In the genomic region with DNA sequence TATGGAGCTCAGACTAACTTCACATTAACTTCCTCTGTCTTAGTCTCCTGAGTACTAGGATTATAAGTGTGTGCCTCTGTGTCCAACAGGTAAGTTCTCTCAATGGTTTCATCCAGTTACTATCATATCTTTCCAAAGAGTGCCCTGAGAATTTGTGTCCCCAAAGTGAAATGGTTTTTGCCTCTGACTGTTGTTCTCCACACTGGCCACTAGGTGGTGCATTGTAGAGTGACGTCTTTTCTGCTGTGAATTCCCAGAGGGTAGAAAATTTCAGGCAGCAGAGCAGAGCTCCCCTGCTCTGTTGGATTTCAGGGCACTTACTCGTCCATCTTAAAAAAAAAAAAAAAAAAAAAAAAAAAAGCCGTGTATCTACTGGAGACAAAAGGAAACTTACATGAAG, we compare ENCODE assay signal across 11 mouse cellular contexts.
A peak's percentile ranks its signal among the peaks of the same experiment; 100 is the strongest.
DNase-seq lines count a peak whose midpoint lies in the region; ATAC-seq and TF ChIP-seq lines count a peak whose summit lies in the region.
"Had no signal": no experiment of that assay in that cellular context is flagged by ENCODE, and none has a peak within 500 bp of the region (broad histone marks: within the 10 kb centered on the region; RNA-seq: fewer than 3 reads in every experiment).

No protein-coding gene starts in this region.

- 44% methylated on average over 2 of the region's 3 CpGs for WGBS in liver, embryonic 14.5 days (ENCODE audit: insufficient replicate concordance)
- WGBS in liver, embryonic 11.5 days, result 31% methylated on average over 3 of the region's 3 CpGs

- intact Hi-C loops in left cerebral cortex, postnatal 4 days (cut with DNase I), result no loop called here

- H3K9me3 ChIP-seq in liver, embryonic 14.5 days (ENCODE audit: control insufficient read depth, low read length), result no peaks in the 10 kb centered on the region
- H3K9me3 ChIP-seq in liver, embryonic 11.5 days (ENCODE audit: control insufficient read depth, low read length), result no peaks in the 10 kb centered on the region
- H3K9me3 ChIP-seq: neural tube, embryonic 13.5 days had no signal

- H3K4me3 ChIP-seq in liver, embryonic 14.5 days (ENCODE audit: insufficient read depth in 1 of 2, low read depth in 2 of 2, low read length in 2 of 2), result no peak overlapping the region
- no peak overlapping the region for H3K4me3 ChIP-seq in liver, embryonic 11.5 days (ENCODE audit: low read depth, low read length)
- H3K4me3 ChIP-seq: neural tube, embryonic 13.5 days had no signal

- no peaks in the 10 kb centered on the region for H3K4me1 ChIP-seq in liver, embryonic 14.5 days (replicated peaks; ENCODE audit: control insufficient read depth in 2 of 2, insufficient read depth in 2 of 2, low read length in 1 of 2)
- no peaks in the 10 kb centered on the region for H3K4me1 ChIP-seq in liver, embryonic 11.5 days (replicated peaks; ENCODE audit: control insufficient read depth, insufficient read depth, low read length)
- H3K4me1 ChIP-seq: neural tube, embryonic 13.5 days had no signal

- no peaks in the 10 kb centered on the region for H3K36me3 ChIP-seq in liver, embryonic 14.5 days (replicated peaks; ENCODE audit: control insufficient read depth, insufficient read depth, low read depth)
- H3K36me3 ChIP-seq in liver, embryonic 11.5 days (ENCODE audit: control insufficient read depth, insufficient read depth, low read length), result no peaks in the 10 kb centered on the region
- H3K36me3 ChIP-seq: neural tube, embryonic 13.5 days had no signal

- DNase-seq in embryo, embryonic 10 days (ENCODE audit: low spot score), result peak; percentile 46
- DNase-seq in embryo, embryonic 9.5 days (ENCODE audit: extremely low spot score), result no peak
- no peak for DNase-seq in liver, embryonic 14.5 days (ENCODE audit: low read depth in 3 of 3, low spot score in 3 of 3)
- DNase-seq in liver, embryonic 11.5 days (ENCODE audit: low spot score), result no peak
- DNase-seq in NIH3T3 (ENCODE audit: low read depth), result peak; percentile 6
- peak; percentile 51 for DNase-seq in naive thymus-derived CD4-positive, alpha-beta T cell, adult 2 months (ENCODE audit: low read depth)
- no peak for DNase-seq in left cerebral cortex, postnatal 4 days
- DNase-seq: kidney, postnatal 10 days; lung, postnatal 4 days had no signal

- H3K9ac ChIP-seq in liver, embryonic 14.5 days (replicated peaks), result no peak overlapping the region
- no peak overlapping the region for H3K9ac ChIP-seq in liver, embryonic 11.5 days (ENCODE audit: low read depth, low read length)
- H3K9ac ChIP-seq: neural tube, embryonic 13.5 days had no signal

- peak; percentile 57 for TF ChIP-seq CTCF in liver, embryonic 14.5 days (IDR thresholded peaks at IDR 0.05; ENCODE audit: low read depth)

- no peak overlapping the region for H3K4me2 ChIP-seq in liver, embryonic 14.5 days (ENCODE audit: low read depth)
- no peak overlapping the region for H3K4me2 ChIP-seq in liver, embryonic 11.5 days
- H3K4me2 ChIP-seq: neural tube, embryonic 13.5 days had no signal

- no peaks in the 10 kb centered on the region for H3K27me3 ChIP-seq in liver, embryonic 14.5 days (ENCODE audit: control insufficient read depth, insufficient read depth, low read length)
- no peaks in the 10 kb centered on the region for H3K27me3 ChIP-seq in liver, embryonic 11.5 days (replicated peaks; ENCODE audit: control insufficient read depth, insufficient read depth, low read length)
- H3K27me3 ChIP-seq: neural tube, embryonic 13.5 days had no signal

- no peak for TF ChIP-seq EP300 in liver, embryonic 14.5 days (IDR thresholded peaks at IDR 0.05; ENCODE audit: low read depth)

- no peak for ATAC-seq in liver, embryonic 14.5 days (ENCODE audit: insufficient read depth)
- ATAC-seq in liver, embryonic 11.5 days (replicated peaks; ENCODE audit: low FRiP score), result no peak
- no peak for ATAC-seq in frontal cortex, adult (ENCODE audit: low TSS enrichment)

- H3K27ac ChIP-seq in liver, embryonic 14.5 days, result no peak overlapping the region
- no peak overlapping the region for H3K27ac ChIP-seq in liver, embryonic 11.5 days (ENCODE audit: low read depth, low read length)
- H3K27ac ChIP-seq: neural tube, embryonic 13.5 days had no signal

Comparison
In these comparisons a context has a peak if more than half of its experiments do, and no peak if none do; other contexts are left out.
1. DNase-seq: peak in embryo, embryonic 10 days (single experiment), NIH3T3 (single experiment) and naive thymus-derived CD4-positive, alpha-beta T cell, adult 2 months (single experiment); none in embryo, embryonic 9.5 days (single experiment), liver, embryonic 14.5 days (0 of 3), liver, embryonic 11.5 days (single experiment) and left cerebral cortex, postnatal 4 days (single experiment).